Mouse (Mus musculus) limb, embryonic 12.5 days (tissue): Measurements from ENCODE around the gene Fbxl15. TPM values are rescaled to one million over a fixed set of nuclear protein-coding genes. Genes with fewer than 3 reads are reported as not detected.

Experiments used
- ATAC-seq: fragments of 200-750 bp; cut with Nextera tagmentation; 2 replicates; pipeline ENCODE4 v1.8.0; 2017; ENCODE audit warnings: low read depth, moderate TSS enrichment; ENCODE audit not compliant: insufficient number of reproducible peaks, insufficient read depth, low FRiP score, low TSS enrichment
- H3K27ac ChIP-seq: fragments of 300-500 bp; sonication (generic); 2 replicates; pipeline ENCODE4 v1.5.1; 2016; ENCODE audit warnings: mild to moderate bottlenecking, moderate library complexity
- H3K27me3 ChIP-seq: fragments of 300-500 bp; sonication (generic); 2 replicates; pipeline ENCODE4 v1.6.1; 2016; ENCODE audit warnings: mild to moderate bottlenecking, moderate library complexity
- H3K36me3 ChIP-seq: fragments of 300-500 bp; sonication (generic); 2 replicates; pipeline ENCODE4 v1.6.1; 2016; ENCODE audit warnings: mild to moderate bottlenecking, moderate library complexity
- H3K4me1 ChIP-seq: fragments of 300-500 bp; sonication (generic); replicated peaks from 2 replicates; pipeline ENCODE4 v1.6.1; 2016
- H3K4me2 ChIP-seq: fragments of 300-500 bp; sonication (generic); 2 replicates; pipeline ENCODE4 v1.6.1; 2016; ENCODE audit warnings: mild to moderate bottlenecking, moderate library complexity
- H3K4me3 ChIP-seq: fragments of 300-500 bp; sonication (generic); replicated peaks from 2 replicates; pipeline ENCODE4 v1.5.1; 2016; ENCODE audit warnings: mild to moderate bottlenecking
- H3K9ac ChIP-seq: fragments of 300-500 bp; sonication (generic); replicated peaks from 2 replicates; pipeline ENCODE4 v1.6.1; 2016; ENCODE audit warnings: mild to moderate bottlenecking, moderate library complexity
- H3K9me3 ChIP-seq: fragments of 300-500 bp; sonication (generic); 2 replicates; pipeline ENCODE4 v1.6.1; 2016; ENCODE audit warnings: mild to moderate bottlenecking, moderate library complexity
- WGBS: fragments of 180-500 bp; shearing (Covaris S2); methylation state at CpG from one replicate; pipeline ENCODE4 v1.1.7; 2016; 5-methylcytosine and 5-hydroxymethylcytosine counted together
- polyA plus RNA-seq: library from polyadenylated mRNA; unstranded; fragments of >200 nt; fragmentation: Nextera tagmentation; extraction: Ambion mirVana; gene quantifications from 2 replicates; pipeline ENCODE4 v1.2.1, GENCODE M21; 2016

Gene Fbxl15
- polyA plus RNA-seq, 1 experiment from 2014 or later: 14.3 TPM

- no peaks in the 10 kb centered on the region for H3K9me3 ChIP-seq
- no peak overlapping the region for H3K9ac ChIP-seq
- 4% methylated on average over 28 of the region's 29 CpGs for WGBS
- H3K4me3 ChIP-seq: peak overlapping the region; percentile 19; the same call in 1 of the 2 replicates
- peaks cover 9% of the 10 kb centered on the region for H3K36me3 ChIP-seq
- no peak overlapping the region for H3K27ac ChIP-seq
- peak overlapping the region; percentile 99 for H3K4me2 ChIP-seq
- H3K27me3 ChIP-seq: peaks cover 74% of the 10 kb centered on the region
- ATAC-seq: no peak
- H3K4me1 ChIP-seq: peaks cover 39% of the 10 kb centered on the region
Measured at GRCm38 (mm10) chr19:46326019-46326755, 1.8 kb upstream of the Fbxl15 start.

- Histone ChIP-seq H3K9ac (peak within 1 kb of the TSS; percentile 73), H3K36me3 (peaks cover 15% of the 10 kb centered on the region), H3K4me2 (peak within 1 kb of the TSS; percentile 99), H3K9me3 (no peaks in the 10 kb centered on the region), H3K27ac (peak within 1 kb of the TSS; percentile 84; the same call in 1 of the 2 replicates), H3K4me1 (peaks cover 33% of the 10 kb centered on the region), H3K4me3 (peak within 1 kb of the TSS; percentile 69), H3K27me3 (peaks cover 68% of the 10 kb centered on the region)
- WGBS: under 1% methylated on average over 35 of the region's 35 CpGs
- no peak for ATAC-seq
Measured at GRCm38 (mm10) chr19:46326756-46327305, 1.2 kb upstream of the Fbxl15 start, which contains the start of gene Psd. Gene Psd, minus strand, starts transcription at chr19:46327156.

- peaks cover 23% of the 10 kb centered on the region for H3K36me3 ChIP-seq
- H3K9ac ChIP-seq: no peak overlapping the region
- peaks cover 31% of the 10 kb centered on the region for H3K4me1 ChIP-seq
- peak overlapping the region; percentile 69 for H3K4me3 ChIP-seq
- H3K27me3 ChIP-seq: peaks cover 60% of the 10 kb centered on the region
- H3K4me2 ChIP-seq: peak overlapping the region; percentile 99
- no peak overlapping the region for H3K27ac ChIP-seq
- no peak for ATAC-seq
- whole genome bisulfite sequencing: 35% methylated on average over 14 of the region's 14 CpGs
- no peaks in the 10 kb centered on the region for H3K9me3 ChIP-seq
Measured at GRCm38 (mm10) chr19:46327531-46328064, 386 bp upstream of the Fbxl15 start.

GRCm38 (mm10) chr19:46329031-46329641 is 1.2 kb downstream of the Fbxl15 start:
- H3K4me2 ChIP-seq: peak overlapping the region; percentile 99
- WGBS: 3% methylated on average over 54 of the region's 54 CpGs
- H3K4me3 ChIP-seq: peak overlapping the region; percentile 69
- peak overlapping the region; percentile 84 for H3K27ac ChIP-seq
- no peaks in the 10 kb centered on the region for H3K9me3 ChIP-seq
- peak; percentile 6; the same call in 1 of the 2 replicates for ATAC-seq
- H3K27me3 ChIP-seq: peaks cover 44% of the 10 kb centered on the region
- H3K9ac ChIP-seq: peak overlapping the region; percentile 73
- peaks cover 31% of the 10 kb centered on the region for H3K4me1 ChIP-seq
- H3K36me3 ChIP-seq: peaks cover 28% of the 10 kb centered on the region

- Histone ChIP-seq H3K27me3 (peaks cover 36% of the 10 kb centered on the region), H3K4me3 (peak overlapping the region; percentile 17), H3K4me1 (peaks cover 31% of the 10 kb centered on the region)
Measured at GRCm38 (mm10) chr19:46329951-46330350, 2.0 kb downstream of the Fbxl15 start.

GRCm38 (mm10) chr19:46330696-46331095 is 2.7 kb downstream of the Fbxl15 start:
- ATAC-seq: no peak
- 94% methylated on average over 12 of the region's 12 CpGs for WGBS
- peaks cover 31% of the 10 kb centered on the region for H3K4me1 ChIP-seq
- H3K9me3 ChIP-seq: no peaks in the 10 kb centered on the region
- peaks cover 28% of the 10 kb centered on the region for H3K36me3 ChIP-seq
- H3K4me3 ChIP-seq: no peak overlapping the region
- H3K27me3 ChIP-seq: peaks cover 29% of the 10 kb centered on the region
- no peak overlapping the region for H3K27ac ChIP-seq
- no peak overlapping the region for H3K9ac ChIP-seq
- H3K4me2 ChIP-seq: no peak overlapping the region

More at GRCm38 (mm10) chr19:46329951-46330350, 2.0 kb downstream of the Fbxl15 start:
- WGBS: 6% methylated on average over 16 of the region's 16 CpGs
- no peak overlapping the region for H3K9ac ChIP-seq
- no peak for ATAC-seq
- H3K27ac ChIP-seq: no peak overlapping the region
- no peaks in the 10 kb centered on the region for H3K9me3 ChIP-seq
- H3K4me2 ChIP-seq: peak overlapping the region; percentile 99
- H3K36me3 ChIP-seq: peaks cover 28% of the 10 kb centered on the region

- 91% methylated on average over 14 of the region's 14 CpGs for WGBS
- H3K9me3 ChIP-seq: no peaks in the 10 kb centered on the region
- H3K4me2 ChIP-seq: no peak overlapping the region
- no peak overlapping the region for H3K9ac ChIP-seq
- peaks cover 23% of the 10 kb centered on the region for H3K27me3 ChIP-seq
- peaks cover 30% of the 10 kb centered on the region for H3K4me1 ChIP-seq
- H3K4me3 ChIP-seq: no peak overlapping the region
- ATAC-seq: no peak
- H3K36me3 ChIP-seq: peaks cover 28% of the 10 kb centered on the region
- H3K27ac ChIP-seq: no peak overlapping the region
Measured at GRCm38 (mm10) chr19:46331326-46331725, 3.3 kb downstream of the Fbxl15 start.

GRCm38 (mm10) chr19:46331936-46332335 is 4.0 kb downstream of the Fbxl15 start:
- H3K4me1 ChIP-seq: peaks cover 24% of the 10 kb centered on the region
- no peak for ATAC-seq
- peaks cover 28% of the 10 kb centered on the region for H3K36me3 ChIP-seq
- H3K4me2 ChIP-seq: no peak overlapping the region
- H3K27ac ChIP-seq: no peak overlapping the region
- 87% methylated on average over 3 of the region's 3 CpGs for WGBS
- H3K9ac ChIP-seq: no peak overlapping the region
- H3K27me3 ChIP-seq: peaks cover 16% of the 10 kb centered on the region
- no peak overlapping the region for H3K4me3 ChIP-seq
- H3K9me3 ChIP-seq: no peaks in the 10 kb centered on the region

GRCm38 (mm10) chr19:46332721-46333339 is 4.8 kb downstream of the Fbxl15 start:
- WGBS: 73% methylated on average over 7 of the region's 7 CpGs
- no peak overlapping the region for H3K4me3 ChIP-seq
- ATAC-seq: no peak

GRCm38 (mm10) chr19:46333906-46334305 is 5.9 kb downstream of the Fbxl15 start:
- Histone ChIP-seq H3K27me3 (peaks cover 6% of the 10 kb centered on the region), H3K36me3 (peaks cover 28% of the 10 kb centered on the region), H3K4me2 (no peak overlapping the region), H3K4me1 (peaks cover 20% of the 10 kb centered on the region), H3K9me3 (no peaks in the 10 kb centered on the region), H3K4me3 (no peak overlapping the region), H3K9ac (no peak overlapping the region), H3K27ac (no peak overlapping the region)
- ATAC-seq: no peak
- WGBS: 89% methylated on average over 3 of the region's 3 CpGs

More at GRCm38 (mm10) chr19:46332721-46333339, 4.8 kb downstream of the Fbxl15 start:
- Histone ChIP-seq H3K4me1 (peaks cover 21% of the 10 kb centered on the region), H3K9ac (no peak overlapping the region), H3K9me3 (no peaks in the 10 kb centered on the region), H3K27me3 (peaks cover 8% of the 10 kb centered on the region), H3K4me2 (no peak overlapping the region), H3K27ac (no peak overlapping the region), H3K36me3 (peaks cover 28% of the 10 kb centered on the region)
